Mouse (Mus musculus): ENCODE measurements around the gene Arap2. TPM values are rescaled to one million over a fixed set of nuclear protein-coding genes. Genes with fewer than 3 reads are reported as not detected.

Arap2 gene
- total and polyA plus RNA-seq, 2 experiments from 2014 or later: 14.2 to 14.3 TPM

GRCm38 (mm10) chr5:62715977-62716376 is 50.0 kb downstream of the Arap2 start:
- no peak for TF ChIP-seq CTCF (IDR thresholded peaks at IDR 0.05; ENCODE audit: low read depth)
- DNase-seq (ENCODE audit: low spot score) (no peak), ATAC-seq (no peak)
- Histone ChIP-seq H3K9ac (replicated peaks; ENCODE audit: low read length) (no peak overlapping the region), H3K27ac (no peak overlapping the region), H3K4me3 (ENCODE audit: low read length) (no peak overlapping the region), H3K9me3 (ENCODE audit: low read length) (no peaks in the 10 kb centered on the region), H3K4me2 (ENCODE audit: low read depth, low read length) (no peak overlapping the region), H3K4me1 (ENCODE audit: insufficient read depth, low read length) (no peaks in the 10 kb centered on the region), H3K36me3 (ENCODE audit: insufficient read depth, low read length) (no peaks in the 10 kb centered on the region), H3K27me3 (ENCODE audit: insufficient read depth, low read length) (no peaks in the 10 kb centered on the region)
- 94% methylated on average over 1 of the region's 1 CpGs for WGBS

DNA sequence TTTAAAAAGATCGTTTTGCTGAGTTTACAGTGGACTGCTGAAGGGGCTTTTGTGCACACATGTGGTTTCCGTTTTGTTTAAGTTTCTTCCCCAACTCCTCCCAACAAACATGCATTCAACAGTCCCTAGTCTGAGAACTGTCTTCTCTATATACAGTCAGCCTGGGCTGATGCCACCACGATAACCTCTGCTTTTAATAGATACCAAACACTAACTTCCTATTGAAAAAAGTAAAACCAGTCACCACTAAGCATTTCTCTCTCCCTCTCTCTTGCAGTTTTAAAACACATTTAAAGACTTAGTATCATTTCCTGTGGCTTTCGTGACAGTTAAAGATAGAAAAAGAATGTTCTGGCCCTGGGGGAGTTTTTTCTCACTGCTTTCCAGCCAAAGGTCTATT is 50.5 kb downstream of the Arap2 start:
- Histone ChIP-seq H3K4me2 (ENCODE audit: low read depth, low read length) (no peak overlapping the region), H3K36me3 (ENCODE audit: insufficient read depth, low read length) (no peaks in the 10 kb centered on the region), H3K27ac (no peak overlapping the region), H3K9me3 (ENCODE audit: low read length) (no peaks in the 10 kb centered on the region), H3K4me1 (ENCODE audit: insufficient read depth, low read length) (no peaks in the 10 kb centered on the region), H3K4me3 (ENCODE audit: low read length) (no peak overlapping the region), H3K9ac (replicated peaks; ENCODE audit: low read length) (no peak overlapping the region), H3K27me3 (ENCODE audit: insufficient read depth, low read length) (no peaks in the 10 kb centered on the region)
- TF ChIP-seq CTCF (IDR thresholded peaks at IDR 0.05; ENCODE audit: low read depth): no peak
- 83% methylated on average over 4 of the region's 4 CpGs for WGBS
- ATAC-seq (no peak), DNase-seq (ENCODE audit: low spot score) (no peak)

- no peak overlapping the region for H3K4me3 ChIP-seq (ENCODE audit: low read length)
- no peak for ATAC-seq
- H3K36me3 ChIP-seq (ENCODE audit: insufficient read depth, low read length): no peaks in the 10 kb centered on the region
- no peaks in the 10 kb centered on the region for H3K9me3 ChIP-seq (ENCODE audit: low read length)
- no peaks in the 10 kb centered on the region for H3K4me1 ChIP-seq (ENCODE audit: insufficient read depth, low read length)
- H3K27me3 ChIP-seq (ENCODE audit: insufficient read depth, low read length): no peaks in the 10 kb centered on the region
- H3K4me2 ChIP-seq (ENCODE audit: low read depth, low read length): no peak overlapping the region
- WGBS: 80% methylated on average over 6 of the region's 6 CpGs
- no peak for DNase-seq (ENCODE audit: low spot score)
- H3K9ac ChIP-seq (replicated peaks; ENCODE audit: low read length): no peak overlapping the region
- no peak overlapping the region for H3K27ac ChIP-seq
- no peak for TF ChIP-seq CTCF (IDR thresholded peaks at IDR 0.05; ENCODE audit: low read depth)
Observed at GRCm38 (mm10) chr5:62710955-62711354, 55.0 kb downstream of the Arap2 start.

DNA sequence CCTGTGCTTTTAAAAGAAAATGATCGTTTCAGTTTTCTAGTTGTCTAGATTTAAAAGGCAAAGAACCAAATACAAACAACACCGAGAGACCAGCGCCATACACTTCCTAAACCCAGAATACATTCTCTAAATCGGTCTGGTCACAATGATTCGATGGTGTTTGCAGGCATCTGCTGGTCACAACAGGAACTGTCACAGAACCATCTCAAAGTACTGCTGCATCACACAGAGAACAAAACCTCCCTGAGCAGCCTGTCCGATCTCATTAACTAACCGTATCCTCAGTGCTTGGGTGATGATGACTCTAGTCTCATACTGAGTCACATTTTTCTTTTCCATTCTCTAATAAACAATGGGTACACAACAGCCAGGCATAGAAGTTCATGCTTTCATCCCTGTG is 59.1 kb downstream of the Arap2 start:
- DNase-seq (ENCODE audit: low spot score) (peak; percentile 89), ATAC-seq (peak; percentile 91)
- H3K4me2 ChIP-seq (ENCODE audit: low read depth, low read length): no peak overlapping the region
- 8% methylated on average over 7 of the region's 7 CpGs for WGBS
- H3K4me3 ChIP-seq (ENCODE audit: low read length): no peak overlapping the region
- no peaks in the 10 kb centered on the region for H3K9me3 ChIP-seq (ENCODE audit: low read length)
- no peak overlapping the region for H3K9ac ChIP-seq (replicated peaks; ENCODE audit: low read length)
- H3K27me3 ChIP-seq (ENCODE audit: insufficient read depth, low read length): no peaks in the 10 kb centered on the region
- no peaks in the 10 kb centered on the region for H3K4me1 ChIP-seq (ENCODE audit: insufficient read depth, low read length)
- peak; percentile 94 for TF ChIP-seq CTCF (IDR thresholded peaks at IDR 0.05; ENCODE audit: low read depth)
- no peak overlapping the region for H3K27ac ChIP-seq
- no peaks in the 10 kb centered on the region for H3K36me3 ChIP-seq (ENCODE audit: insufficient read depth, low read length)

DNA sequence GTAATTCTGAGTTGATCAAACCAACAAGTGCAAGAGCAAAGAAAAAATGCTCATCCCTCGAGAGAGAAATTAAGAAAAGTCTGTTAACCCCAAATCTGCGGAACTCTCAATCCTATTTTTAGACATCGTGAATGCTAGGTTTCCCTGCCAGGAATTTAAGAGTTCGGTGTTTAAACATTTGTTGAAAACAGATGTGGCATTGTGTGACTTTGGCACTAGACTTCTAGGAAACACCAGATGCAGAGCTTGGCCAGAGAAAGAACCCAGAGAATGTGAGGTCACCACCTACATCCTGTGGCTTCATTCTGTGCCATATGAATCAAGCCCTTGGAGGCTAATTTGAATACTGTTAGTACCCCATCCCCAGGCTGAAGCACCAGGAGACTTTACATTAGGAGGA is 76.0 kb downstream of the Arap2 start:
- no peak for TF ChIP-seq CTCF (IDR thresholded peaks at IDR 0.05; ENCODE audit: low read depth)
- no peak overlapping the region for H3K27ac ChIP-seq
- no peaks in the 10 kb centered on the region for H3K36me3 ChIP-seq (ENCODE audit: insufficient read depth, low read length)
- H3K9me3 ChIP-seq (ENCODE audit: low read length): no peaks in the 10 kb centered on the region
- WGBS: 44% methylated on average over 4 of the region's 4 CpGs
- DNase-seq (ENCODE audit: low spot score) (peak; percentile 5), ATAC-seq (no peak)
- no peak overlapping the region for H3K9ac ChIP-seq (replicated peaks; ENCODE audit: low read length)
- no peak overlapping the region for H3K4me2 ChIP-seq (ENCODE audit: low read depth, low read length)
- H3K4me1 ChIP-seq (ENCODE audit: insufficient read depth, low read length): no peaks in the 10 kb centered on the region
- no peaks in the 10 kb centered on the region for H3K27me3 ChIP-seq (ENCODE audit: insufficient read depth, low read length)
- H3K4me3 ChIP-seq (ENCODE audit: low read length): no peak overlapping the region

DNA sequence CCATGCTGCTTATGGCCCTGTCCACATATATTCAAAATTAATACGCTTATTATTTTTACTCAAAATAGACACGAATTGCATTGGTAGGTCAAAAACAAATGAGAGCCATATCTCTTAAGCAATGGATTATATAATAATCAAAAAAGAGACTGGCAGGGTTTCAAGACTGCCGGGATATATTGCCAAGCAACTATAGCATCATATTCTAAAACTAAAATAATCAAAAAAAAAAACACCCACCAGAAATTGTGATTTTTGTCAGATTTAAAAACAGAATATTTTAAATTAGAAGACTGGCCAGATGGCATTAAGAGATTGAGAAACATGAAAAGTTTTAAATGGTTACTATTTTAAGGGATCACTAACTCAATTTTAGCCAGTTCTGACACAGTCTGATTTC is 82.2 kb downstream of the Arap2 start:
- Histone ChIP-seq H3K4me2 (ENCODE audit: low read depth, low read length) (no peak overlapping the region), H3K27me3 (ENCODE audit: insufficient read depth, low read length) (no peaks in the 10 kb centered on the region), H3K27ac (no peak overlapping the region), H3K9ac (replicated peaks; ENCODE audit: low read length) (no peak overlapping the region), H3K36me3 (ENCODE audit: insufficient read depth, low read length) (no peaks in the 10 kb centered on the region), H3K4me3 (ENCODE audit: low read length) (no peak overlapping the region), H3K4me1 (ENCODE audit: insufficient read depth, low read length) (no peaks in the 10 kb centered on the region), H3K9me3 (ENCODE audit: low read length) (no peaks in the 10 kb centered on the region)
- 67% methylated on average over 3 of the region's 3 CpGs for WGBS
- TF ChIP-seq CTCF (IDR thresholded peaks at IDR 0.05; ENCODE audit: low read depth): no peak
- DNase-seq (ENCODE audit: low spot score) (no peak), ATAC-seq (no peak)

- TF ChIP-seq CTCF (IDR thresholded peaks at IDR 0.05; ENCODE audit: low read depth): no peak
- no peak for DNase-seq (ENCODE audit: low spot score)
Observed at GRCm38 (mm10) chr5:62683207-62683606, 82.8 kb downstream of the Arap2 start.

More at GRCm38 (mm10) chr5:62683207-62683606, 82.8 kb downstream of the Arap2 start:
- Histone ChIP-seq H3K27me3 (ENCODE audit: insufficient read depth, low read length) (no peaks in the 10 kb centered on the region), H3K4me2 (ENCODE audit: low read depth, low read length) (no peak overlapping the region), H3K9me3 (ENCODE audit: low read length) (no peaks in the 10 kb centered on the region), H3K4me1 (ENCODE audit: insufficient read depth, low read length) (no peaks in the 10 kb centered on the region), H3K36me3 (ENCODE audit: insufficient read depth, low read length) (no peaks in the 10 kb centered on the region), H3K9ac (replicated peaks; ENCODE audit: low read length) (no peak overlapping the region), H3K4me3 (ENCODE audit: low read length) (no peak overlapping the region), H3K27ac (no peak overlapping the region)
- WGBS: 49% methylated on average over 3 of the region's 3 CpGs
- ATAC-seq: no peak

All from hindbrain, postnatal 0 days (tissue).